Mouse (Mus musculus) thymus, adult 2 months (tissue): ENCODE data around the gene Gon4l. TPM values are rescaled to one million over a fixed set of nuclear protein-coding genes. Genes with fewer than 3 reads are reported as not detected.

Experiments used
- DNase-seq: peaks from one replicate; pipeline ENCODE4 v3.0.0; 2021
- H3K27ac ChIP-seq: fragments of 200-500 bp; 2 replicates; pipeline ENCODE4 v1.5.1; 2012; ENCODE audit warnings: low read length, control low read depth; ENCODE audit not compliant: control insufficient read depth, insufficient read depth
- H3K27me3 ChIP-seq: fragments of 200-500 bp; 2 replicates; pipeline ENCODE4 v1.6.1; 2012; ENCODE audit warnings: mild to moderate bottlenecking, low read length, moderate library complexity, mixed read lengths; ENCODE audit not compliant: control insufficient read depth, insufficient read depth
- H3K36me3 ChIP-seq: fragments of 200-500 bp; 2 replicates; pipeline ENCODE4 v1.6.1; 2012; ENCODE audit warnings: mild to moderate bottlenecking, low read length, moderate library complexity; ENCODE audit not compliant: control insufficient read depth, insufficient read depth
- H3K4me1 ChIP-seq: fragments of 200-500 bp; replicated peaks from 2 replicates; pipeline ENCODE4 v1.6.1; 2012; ENCODE audit warnings: low read length; ENCODE audit not compliant: control insufficient read depth, insufficient read depth
- H3K4me3 ChIP-seq: fragments of 200-500 bp; 2 replicates; pipeline ENCODE4 v1.5.1; 2012; ENCODE audit warnings: mild to moderate bottlenecking, low read length, control low read depth, moderate library complexity; ENCODE audit not compliant: control insufficient read depth, insufficient read depth
- CTCF ChIP-seq: fragments of 200-500 bp; IDR thresholded peaks from 2 replicates; pipeline ENCODE4 v1.5.1; 2012; ENCODE audit warnings: mild to moderate bottlenecking, control low read depth, low read length, moderate library complexity, borderline replicate concordance; ENCODE audit not compliant: control insufficient read depth, poor library complexity, insufficient read depth; ENCODE audit errors: extremely low read depth
- POLR2A ChIP-seq: fragments of 200-500 bp; IDR thresholded peaks from 2 replicates; pipeline ENCODE4 v1.6.1; 2012; ENCODE audit warnings: mild to moderate bottlenecking, low read length, control low read depth, moderate library complexity; ENCODE audit not compliant: control insufficient read depth, poor library complexity, insufficient read depth; ENCODE audit errors: extremely low read depth
- WGBS: fragments of 180-500 bp; shearing (Covaris S2); methylation state at CpG from one replicate; pipeline ENCODE4 v1.1.7; 2018; 5-methylcytosine and 5-hydroxymethylcytosine counted together
- polyA plus RNA-seq: library from polyadenylated mRNA; depleted of rRNA; stranded (reverse); fragments of >200 nt; gene quantifications from 2 replicates; pipeline ENCODE4 v1.2.3, GENCODE M21; 2012; rRNA removed

Gon4l gene
- polyA plus RNA-seq, 1 experiment, result 25.1 TPM

DNA sequence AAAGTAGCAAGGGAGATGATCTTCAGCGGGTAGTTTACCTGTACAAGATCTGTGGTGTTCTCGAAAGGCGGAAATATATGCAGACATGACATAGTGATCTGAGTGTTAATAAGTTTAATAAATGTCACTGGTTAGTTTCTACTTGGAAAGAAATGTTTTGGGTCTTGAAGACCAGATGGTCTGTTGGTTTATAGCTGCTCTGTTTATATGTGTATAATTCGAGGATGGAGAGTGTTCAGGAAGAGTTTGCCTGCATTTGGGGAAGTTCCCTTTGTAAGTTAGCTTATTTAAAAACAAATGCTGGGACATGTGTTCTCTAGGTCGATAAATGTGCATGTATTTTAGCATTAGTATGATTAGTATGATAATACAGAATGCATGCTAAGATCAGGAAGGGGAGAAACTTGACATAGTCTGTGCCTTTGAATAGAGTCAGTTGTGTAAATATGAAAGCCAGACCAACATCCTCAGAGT, 116.3 kb downstream of the Gon4l start:
- Histone ChIP-seq H3K27me3 (no peaks in the 10 kb centered on the region), H3K4me3 (peak overlapping the region; percentile 73), H3K27ac (peak overlapping the region; percentile 82), H3K4me1 (peaks cover 3% of the 10 kb centered on the region; the same call in 1 of the 2 replicates), H3K36me3 (no peaks in the 10 kb centered on the region)
- no peak for DNase-seq
- TF ChIP-seq CTCF, result no peak
- no peak for TF ChIP-seq POLR2A
- WGBS, result 1% methylated on average over 5 of the region's 5 CpGs

- H3K27ac ChIP-seq, result no peak overlapping the region
- TF ChIP-seq POLR2A (no peak), CTCF (no peak)
- DNase-seq, result no peak
- 91% methylated on average over 4 of the region's 4 CpGs for WGBS
- peaks cover 3% of the 10 kb centered on the region; the same call in 1 of the 2 replicates for H3K4me1 ChIP-seq
- H3K36me3 ChIP-seq, result no peaks in the 10 kb centered on the region
- H3K4me3 ChIP-seq, result no peak overlapping the region
- no peaks in the 10 kb centered on the region for H3K27me3 ChIP-seq
Observed at GRCm38 (mm10) chr3:88953246-88953645, 118.2 kb downstream of the Gon4l start.

- Histone ChIP-seq H3K27ac (no peak overlapping the region), H3K27me3 (no peaks in the 10 kb centered on the region), H3K4me1 (peaks cover 3% of the 10 kb centered on the region; the same call in 1 of the 2 replicates), H3K4me3 (no peak overlapping the region), H3K36me3 (no peaks in the 10 kb centered on the region)
- DNase-seq, result no peak
- no peak for TF ChIP-seq CTCF
- no peak for TF ChIP-seq POLR2A
Observed at GRCm38 (mm10) chr3:88953736-88954135, 118.7 kb downstream of the Gon4l start.

Other genes starting within 250 kb of the Gon4l start
- 164 and 192 TPM in 2 replicates for gene Arhgef2, start 229.3 kb upstream of the Gon4l start, polyA plus RNA-seq
- gene Rxfp4, start 182.1 kb upstream of the Gon4l start, polyA plus RNA-seq, result not detected in 2 replicates
- gene Khdc4, start 149.4 kb upstream of the Gon4l start, polyA plus RNA-seq, result 116 and 124 TPM in 2 replicates
- 35.4 and 44.5 TPM in 2 replicates for gene Rit1, start 118.4 kb upstream of the Gon4l start, polyA plus RNA-seq
- gene Syt11, start 60.1 kb upstream of the Gon4l start, polyA plus RNA-seq, result 3.2 and 3.5 TPM in 2 replicates
- 36.5 and 40.7 TPM in 2 replicates for gene Msto1, start 78.8 kb downstream of the Gon4l start, polyA plus RNA-seq
- gene Ash1l, start 115.4 kb downstream of the Gon4l start, polyA plus RNA-seq, result 12.3 and 12.8 TPM in 2 replicates
- 81.2 and 91.7 TPM in 2 replicates for gene Dap3, start 116.0 kb downstream of the Gon4l start, polyA plus RNA-seq